ENCODE assay signal across 24 mouse cellular contexts in the genomic region with DNA sequence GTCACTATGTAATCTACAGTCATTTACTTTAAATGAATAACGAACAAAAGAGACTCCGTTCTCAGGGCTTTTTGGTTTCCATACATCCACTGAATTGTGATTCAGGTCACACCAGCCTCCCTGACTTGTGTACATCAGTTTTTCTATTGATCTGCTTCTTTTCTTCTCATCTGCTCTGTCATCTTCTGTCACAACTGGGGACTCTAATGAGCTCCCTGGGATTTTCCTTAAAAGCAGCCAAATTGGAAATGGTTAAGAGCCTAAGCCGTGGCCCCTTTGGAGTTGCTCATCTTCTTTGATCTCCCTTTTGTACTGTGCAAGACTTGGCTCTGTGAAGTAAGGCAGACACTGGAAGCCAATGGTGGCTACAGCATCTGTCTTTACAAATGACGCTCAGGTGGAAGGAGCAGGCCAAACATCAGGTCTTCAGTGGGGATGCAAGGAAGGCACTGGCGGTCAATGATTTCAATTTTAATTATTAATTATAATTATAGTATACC. TPM values are rescaled to one million over a fixed set of nuclear protein-coding genes. Genes with fewer than 3 reads are reported as not detected.
DNase-seq lines count a peak whose midpoint lies in the region; ATAC-seq and TF ChIP-seq lines count a peak whose summit lies in the region.
"Had no signal": no experiment of that assay in that cellular context is flagged by ENCODE, and none has a peak within 500 bp of the region (broad histone marks: within the 10 kb centered on the region; RNA-seq: fewer than 3 reads in every experiment).

No protein-coding gene starts in this region.

- no peak for DNase-seq in forebrain, embryonic 11.5 days (ENCODE audit: low spot score)
- peak; percentile 27 for DNase-seq in heart, adult 11 months
- DNase-seq in heart, embryonic 10.5 days (ENCODE audit: low spot score), result no peak
- DNase-seq in midbrain, embryonic 14.5 days, result peak; percentile 63
- DNase-seq in midbrain, postnatal 0 days (ENCODE audit: low spot score), result no peak
- DNase-seq: adrenal gland, adult 8-10 months; adrenal gland, postnatal 25 days; cerebellum, adult 18-20 months; cerebellum, adult 9-10 months; cerebellum, postnatal 14 days; gastrocnemius, postnatal 10 days; gastrocnemius, postnatal 36 days; heart, postnatal 14 days; heart, postnatal 4 days had no signal

- H3K4me1 ChIP-seq in forebrain, embryonic 12.5 days, result peaks cover 10% of the 10 kb centered on the region; the same call in 1 of the 2 replicates
- H3K4me1 ChIP-seq in forebrain, embryonic 11.5 days (replicated peaks; ENCODE audit: control insufficient read depth, insufficient read depth, low read length), result no peaks in the 10 kb centered on the region
- peaks cover 3% of the 10 kb centered on the region for H3K4me1 ChIP-seq in heart, embryonic 10.5 days
- H3K4me1 ChIP-seq in midbrain, embryonic 14.5 days (ENCODE audit: control insufficient read depth, insufficient read depth, low read length), result 0 out of 2 replicates have a peak, but pooled peaks cover 5% of the 10 kb centered on the region
- no peaks in the 10 kb centered on the region for H3K4me1 ChIP-seq in midbrain, postnatal 0 days (ENCODE audit: insufficient read depth, low read length)
- no peaks in the 10 kb centered on the region for H3K4me1 ChIP-seq in intestine, postnatal 0 days (replicated peaks; ENCODE audit: control insufficient read depth, insufficient read depth, low read length)
- H3K4me1 ChIP-seq: forebrain, embryonic 10.5 days had no signal

- H3K27me3 ChIP-seq in forebrain, embryonic 12.5 days, result no peaks in the 10 kb centered on the region
- no peaks in the 10 kb centered on the region for H3K27me3 ChIP-seq in forebrain, embryonic 11.5 days (ENCODE audit: control insufficient read depth, insufficient read depth, low read length)
- H3K27me3 ChIP-seq in heart, embryonic 10.5 days (ENCODE audit: insufficient read depth, poor library complexity, severe bottlenecking), result no peaks in the 10 kb centered on the region
- H3K27me3 ChIP-seq in midbrain, embryonic 14.5 days (ENCODE audit: control insufficient read depth, insufficient read depth, low read length), result no peaks in the 10 kb centered on the region
- H3K27me3 ChIP-seq in midbrain, postnatal 0 days (ENCODE audit: insufficient read depth, low read length), result no peaks in the 10 kb centered on the region
- no peaks in the 10 kb centered on the region for H3K27me3 ChIP-seq in intestine, postnatal 0 days (replicated peaks; ENCODE audit: control insufficient read depth, insufficient read depth, low read length)
- H3K27me3 ChIP-seq: heart, embryonic 12.5 days; heart, embryonic 15.5 days had no signal

- no peak overlapping the region for H3K27ac ChIP-seq in forebrain, embryonic 12.5 days
- no peak overlapping the region for H3K27ac ChIP-seq in forebrain, embryonic 11.5 days (ENCODE audit: low read depth, low read length)
- no peak overlapping the region for H3K27ac ChIP-seq in heart, embryonic 10.5 days
- no peak overlapping the region for H3K27ac ChIP-seq in midbrain, embryonic 14.5 days (replicated peaks; ENCODE audit: low read depth, low read length)
- H3K27ac ChIP-seq in midbrain, postnatal 0 days (ENCODE audit: low read depth, low read length), result no peak overlapping the region
- H3K27ac ChIP-seq in intestine, postnatal 0 days (ENCODE audit: low read depth, low read length), result no peak overlapping the region
- H3K27ac ChIP-seq: forebrain, embryonic 10.5 days; heart, embryonic 15.5 days; hindbrain, embryonic 14.5 days; hindbrain, postnatal 0 days had no signal

- ATAC-seq in forebrain, embryonic 12.5 days (ENCODE audit: low FRiP score), result peak; percentile 44; the same call in 1 of the 2 replicates
- no peak for ATAC-seq in forebrain, embryonic 11.5 days (replicated peaks; ENCODE audit: low FRiP score)
- ATAC-seq in midbrain, embryonic 14.5 days (ENCODE audit: low FRiP score, low TSS enrichment), result no peak
- no peak for ATAC-seq in midbrain, postnatal 0 days (ENCODE audit: low FRiP score)
- ATAC-seq in intestine, postnatal 0 days, result no peak
- ATAC-seq: activated CD4-positive, CD25-positive, alpha-beta regulatory T cell, adult 4 months; hindbrain, postnatal 0 days; inflammation-experienced regulatory T-cells, adult 6 months had no signal

- no peaks in the 10 kb centered on the region for H3K9me3 ChIP-seq in forebrain, embryonic 12.5 days
- no peaks in the 10 kb centered on the region for H3K9me3 ChIP-seq in forebrain, embryonic 11.5 days (ENCODE audit: control insufficient read depth, low read length)
- no peaks in the 10 kb centered on the region for H3K9me3 ChIP-seq in heart, embryonic 10.5 days
- no peaks in the 10 kb centered on the region for H3K9me3 ChIP-seq in midbrain, embryonic 14.5 days (ENCODE audit: control insufficient read depth, low read length)
- no peaks in the 10 kb centered on the region for H3K9me3 ChIP-seq in midbrain, postnatal 0 days (ENCODE audit: low read length)
- H3K9me3 ChIP-seq in intestine, postnatal 0 days (ENCODE audit: control insufficient read depth), result no peaks in the 10 kb centered on the region
- H3K9me3 ChIP-seq: heart, embryonic 12.5 days; heart, embryonic 15.5 days had no signal

- no peak for TF ChIP-seq CTCF in midbrain, postnatal 0 days (IDR thresholded peaks at IDR 0.05)
- no peak for TF ChIP-seq CTCF in intestine, postnatal 0 days (IDR thresholded peaks at IDR 0.05; ENCODE audit: low read depth)

- H3K4me3 ChIP-seq in forebrain, embryonic 12.5 days (replicated peaks), result no peak overlapping the region
- no peak overlapping the region for H3K4me3 ChIP-seq in forebrain, embryonic 11.5 days (ENCODE audit: low read depth, low read length)
- no peak overlapping the region for H3K4me3 ChIP-seq in heart, embryonic 10.5 days
- no peak overlapping the region for H3K4me3 ChIP-seq in midbrain, embryonic 14.5 days (replicated peaks; ENCODE audit: low read depth, low read length)
- H3K4me3 ChIP-seq in midbrain, postnatal 0 days (ENCODE audit: low read depth, low read length), result no peak overlapping the region
- no peak overlapping the region for H3K4me3 ChIP-seq in intestine, postnatal 0 days (ENCODE audit: low read depth, low read length)
- H3K4me3 ChIP-seq: forebrain, embryonic 10.5 days; heart, embryonic 12.5 days; heart, embryonic 15.5 days had no signal

- H3K36me3 ChIP-seq in forebrain, embryonic 12.5 days (replicated peaks), result no peaks in the 10 kb centered on the region
- no peaks in the 10 kb centered on the region for H3K36me3 ChIP-seq in forebrain, embryonic 11.5 days (ENCODE audit: control insufficient read depth, insufficient read depth, low read length)
- H3K36me3 ChIP-seq in heart, embryonic 10.5 days, result no peaks in the 10 kb centered on the region
- H3K36me3 ChIP-seq in midbrain, embryonic 14.5 days (ENCODE audit: control insufficient read depth, insufficient read depth, low read length), result no peaks in the 10 kb centered on the region
- no peaks in the 10 kb centered on the region for H3K36me3 ChIP-seq in midbrain, postnatal 0 days (ENCODE audit: insufficient read depth, low read length)
- no peaks in the 10 kb centered on the region for H3K36me3 ChIP-seq in intestine, postnatal 0 days (ENCODE audit: control insufficient read depth, insufficient read depth)
- H3K36me3 ChIP-seq: forebrain, embryonic 10.5 days; heart, embryonic 12.5 days; heart, embryonic 15.5 days had no signal

- 44% methylated on average over 5 of the region's 5 CpGs for WGBS in forebrain, embryonic 12.5 days
- WGBS in forebrain, embryonic 11.5 days, result 62% methylated on average over 5 of the region's 5 CpGs
- 91% methylated on average over 5 of the region's 5 CpGs for WGBS in heart, embryonic 10.5 days
- WGBS in midbrain, embryonic 14.5 days, result 57% methylated on average over 5 of the region's 5 CpGs
- 57% methylated on average over 5 of the region's 5 CpGs for WGBS in midbrain, postnatal 0 days
- 90% methylated on average over 5 of the region's 5 CpGs for WGBS in intestine, postnatal 0 days

- no peak overlapping the region for H3K9ac ChIP-seq in forebrain, embryonic 12.5 days
- H3K9ac ChIP-seq in forebrain, embryonic 11.5 days (ENCODE audit: low read length), result no peak overlapping the region
- no peak overlapping the region for H3K9ac ChIP-seq in midbrain, embryonic 14.5 days (replicated peaks; ENCODE audit: low read length)
- no peak overlapping the region for H3K9ac ChIP-seq in midbrain, postnatal 0 days (replicated peaks; ENCODE audit: low read length, poor library complexity, severe bottlenecking)
- H3K9ac ChIP-seq in intestine, postnatal 0 days (ENCODE audit: low read depth, low read length), result no peak overlapping the region
- H3K9ac ChIP-seq: heart, embryonic 12.5 days; heart, embryonic 15.5 days; hindbrain, embryonic 14.5 days had no signal

- H3K4me2 ChIP-seq in forebrain, embryonic 12.5 days, result no peak overlapping the region
- H3K4me2 ChIP-seq in forebrain, embryonic 11.5 days (ENCODE audit: low read depth, low read length, severe bottlenecking), result no peak overlapping the region
- no peak overlapping the region for H3K4me2 ChIP-seq in midbrain, embryonic 14.5 days (ENCODE audit: low read length)
- H3K4me2 ChIP-seq in midbrain, postnatal 0 days (ENCODE audit: low read depth, low read length, poor library complexity, severe bottlenecking), result no peak overlapping the region
- H3K4me2 ChIP-seq in intestine, postnatal 0 days (replicated peaks; ENCODE audit: low read depth), result no peak overlapping the region
- H3K4me2 ChIP-seq: heart, embryonic 12.5 days; heart, embryonic 15.5 days; hindbrain, embryonic 14.5 days had no signal

RNA-seq across cellular contexts. Expression of a gene that starts 27.6 kb away (rescaled TPM):
- polyA plus RNA-seq in forebrain, embryonic 12.5 days (2016; fragmentation: Nextera tagmentation; extraction: Ambion mirVana), result 7.0 and 9.2 TPM in 2 replicates
- polyA plus RNA-seq in forebrain, embryonic 11.5 days (2014; fragmentation: Nextera tagmentation; extraction: Ambion mirVana), result 8.0 and 11.2 TPM in 2 replicates
- polyA plus RNA-seq in heart, embryonic 10.5 days (2016; fragmentation: Nextera tagmentation; extraction: Ambion mirVana), result 1.2 and 2.5 TPM in 2 replicates
- 14.3 and 14.4 TPM in 2 replicates for polyA plus RNA-seq in midbrain, embryonic 14.5 days (2014; fragmentation: Nextera tagmentation; extraction: Ambion mirVana)
- 4.7 and 7.5 TPM in 2 replicates for total RNA-seq in midbrain, postnatal 0 days (2014; rRNA removed)
- 13.7 and 13.9 TPM in 2 replicates for polyA plus RNA-seq in midbrain, postnatal 0 days (2015; fragmentation: Nextera tagmentation; extraction: Ambion mirVana)
- polyA plus RNA-seq in intestine, postnatal 0 days (2015; fragmentation: Nextera tagmentation; extraction: Ambion mirVana), result 0.65 and 1.2 TPM in 2 replicates
- total RNA-seq: granulocyte monocyte progenitor cell, adult 5-6 weeks had no signal
- polyA plus RNA-seq: activated CD4-positive, CD25-positive, alpha-beta regulatory T cell, adult 4 months; inflammation-experienced regulatory T-cells, adult 6 months had no signal

Comparison
In these comparisons a context has a peak if more than half of its experiments do, and no peak if none do; other contexts are left out.
1. DNase-seq: peak in heart, adult 11 months (single experiment) and midbrain, embryonic 14.5 days (single experiment); none in forebrain, embryonic 11.5 days (single experiment), heart, embryonic 10.5 days (single experiment) and midbrain, postnatal 0 days (single experiment).